Mouse (Mus musculus) liver, postnatal 0 days (tissue): ENCODE measurements around the gene Id2.

Experiments used
- CTCF ChIP-seq: sonication (generic); IDR thresholded peaks from 2 replicates; pipeline ENCODE4 v1.5.1; 2016; ENCODE audit warnings: antibody characterized with exemption, low read depth
- EP300 ChIP-seq: IDR thresholded peaks from 2 replicates; pipeline ENCODE4 v1.6.1; 2016; ENCODE audit warnings: antibody characterized with exemption, low read depth, mild to moderate bottlenecking

GRCm38 (mm10) chr12:25101389-25101788, 4.4 kb upstream of the Id2 start:
- no peak for TF ChIP-seq CTCF
- no peak for TF ChIP-seq EP300
